Mouse (Mus musculus) granulocyte monocyte progenitor cell, adult 5-6 weeks (primary cell): ENCODE measurements around the gene Rac2. TPM values are rescaled to one million over a fixed set of nuclear protein-coding genes. Genes with fewer than 3 reads are reported as not detected.

Experiments used
- ATAC-seq: replicated peaks from 2 replicates; pipeline ENCODE4 v1.8.0; 2016; ENCODE audit warnings: mild to moderate bottlenecking, moderate TSS enrichment, inconsistent platforms; ENCODE audit not compliant: poor library complexity, severe bottlenecking
- total RNA-seq, 2 experiments: library from RNA; stranded (forward) in 1 of 2; stranded (reverse) in 1 of 2; fragments of 200-712, 200-1000 nt in 1 of 2; fragments of >200 nt in 1 of 2; fragmentation: Nextera tagmentation in 1 of 2; gene quantifications; 2 replicates each; pipeline ENCODE4 v1.2.3; 2014 to 2017

Gene Rac2
- total RNA-seq, 2 experiments from 2014 or later: 94.7 to 325 TPM

GRCm38 (mm10) chr15:78589936-78590335, 17.4 kb upstream of the Rac2 start:
- ATAC-seq: no peak

- peak; percentile 86 for ATAC-seq
These were observed 16.3 kb upstream of the Rac2 start for GRCm38 (mm10) chr15:78588900-78589299.

- no peak for ATAC-seq
These were observed 15.5 kb upstream of the Rac2 start for GRCm38 (mm10) chr15:78588049-78588448.

GRCm38 (mm10) chr15:78587050-78587994, 14.7 kb upstream of the Rac2 start:
- peak; percentile 43 for ATAC-seq

- no peak for ATAC-seq
These were observed 12.8 kb upstream of the Rac2 start for GRCm38 (mm10) chr15:78585404-78585803.

GRCm38 (mm10) chr15:78583352-78583751, 10.8 kb upstream of the Rac2 start:
- ATAC-seq: no peak

- ATAC-seq: no peak
These were observed 3.8 kb upstream of the Rac2 start for GRCm38 (mm10) chr15:78576284-78576810.

- ATAC-seq: no peak
These were observed 348 bp downstream of the Rac2 start for GRCm38 (mm10) chr15:78572270-78572600.

- ATAC-seq: peak; percentile 61
These were observed 871 bp downstream of the Rac2 start for GRCm38 (mm10) chr15:78571554-78572269.

GRCm38 (mm10) chr15:78570170-78570569, 2.4 kb downstream of the Rac2 start:
- no peak for ATAC-seq

- ATAC-seq: no peak
These were observed 4.9 kb downstream of the Rac2 start for GRCm38 (mm10) chr15:78567608-78568120.

GRCm38 (mm10) chr15:78564764-78565435, 7.7 kb downstream of the Rac2 start:
- ATAC-seq: no peak

- peak; percentile 76 for ATAC-seq
These were observed 8.6 kb downstream of the Rac2 start for GRCm38 (mm10) chr15:78563937-78564336.

- no peak for ATAC-seq
These were observed 9.2 kb downstream of the Rac2 start for GRCm38 (mm10) chr15:78563344-78563743.

GRCm38 (mm10) chr15:78559141-78559979, 13.2 kb downstream of the Rac2 start:
- ATAC-seq: no peak

GRCm38 (mm10) chr15:78557693-78558535, 14.7 kb downstream of the Rac2 start:
- ATAC-seq: no peak

GRCm38 (mm10) chr15:78554545-78555313, 17.9 kb downstream of the Rac2 start:
- no peak for ATAC-seq

GRCm38 (mm10) chr15:78549189-78549734, 23.3 kb downstream of the Rac2 start:
- no peak for ATAC-seq
